Mouse (Mus musculus): ENCODE results near the gene Olfr1358.

Gene Olfr1358

DNA sequence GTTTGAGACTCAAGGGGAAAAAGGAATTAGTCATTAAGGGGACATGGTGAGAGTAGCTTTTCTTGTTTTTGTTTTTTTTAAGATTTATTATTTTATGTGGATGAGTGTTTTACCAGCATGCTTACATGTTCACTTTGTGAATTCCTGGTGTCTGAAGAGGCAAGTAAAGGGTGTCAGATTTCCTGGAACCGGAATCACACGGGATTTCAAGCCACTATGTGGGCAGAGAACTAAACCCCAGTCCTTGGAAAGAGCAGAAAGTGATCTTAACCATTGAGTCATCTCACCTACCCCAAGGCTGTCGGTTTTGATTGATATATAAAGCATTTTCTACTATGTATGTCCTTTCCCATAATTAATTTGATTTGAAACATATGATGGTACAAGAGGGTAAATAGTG is 52.5 kb downstream of the Olfr1358 start:
- 68% methylated on average over 3 of the region's 3 CpGs for WGBS
